Mouse (Mus musculus): Measurements from ENCODE around the gene Bcas3.

DNA sequence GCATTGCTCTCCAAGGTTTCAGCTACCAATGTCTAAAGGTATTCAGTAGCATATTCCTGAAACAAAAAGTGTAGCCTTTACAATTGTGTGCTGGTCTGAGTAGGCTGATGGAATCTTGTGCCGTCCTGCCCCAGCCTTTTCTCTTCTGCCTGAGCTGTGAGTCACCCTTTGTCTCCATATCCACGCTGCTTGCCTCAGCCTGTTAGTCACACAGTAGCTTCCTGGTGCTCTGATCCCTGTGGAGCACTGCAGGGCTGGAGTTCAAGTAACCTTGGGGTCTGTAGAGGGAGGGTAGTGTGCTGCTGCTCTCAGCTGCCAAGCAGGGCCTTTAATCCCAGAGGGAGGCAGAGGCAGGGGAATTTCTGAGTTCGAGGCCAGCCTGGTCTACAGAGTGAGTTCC is 14.9 kb downstream of the Bcas3 start:
- no peak for TF ChIP-seq POLR2A (IDR thresholded peaks at IDR 0.05; ENCODE audit: low read depth, low read length)
- no peak for TF ChIP-seq CTCF (IDR thresholded peaks at IDR 0.05; ENCODE audit: extremely low read depth, insufficient read depth, insufficient read length, insufficient replicate concordance)
